Mouse (Mus musculus) limb, embryonic 15.5 days (tissue): ENCODE data around the gene Rabif. TPM values are rescaled to one million over a fixed set of nuclear protein-coding genes. Genes with fewer than 3 reads are reported as not detected.
"Not testable (repeated sequence)": the region's sequence is repeated elsewhere in the genome, so short reads cannot be mapped to it uniquely, and the experiment has no call there.

Experiments used
- ATAC-seq: fragments of 200-750 bp; cut with Nextera tagmentation; 2 replicates; pipeline ENCODE4 v1.8.0; 2017; ENCODE audit warnings: low read depth, moderate TSS enrichment; ENCODE audit not compliant: insufficient number of reproducible peaks, low FRiP score, low TSS enrichment
- H3K27ac ChIP-seq: fragments of 300-500 bp; sonication (generic); 2 replicates; pipeline ENCODE4 v1.5.1; 2015; ENCODE audit warnings: moderate library complexity, mild to moderate bottlenecking, inconsistent platforms
- H3K27me3 ChIP-seq: fragments of 300-500 bp; sonication (generic); 2 replicates; pipeline ENCODE4 v1.6.1; 2015; ENCODE audit warnings: inconsistent platforms
- H3K36me3 ChIP-seq: fragments of 300-500 bp; sonication (generic); 2 replicates; pipeline ENCODE4 v1.6.1; 2015; ENCODE audit warnings: inconsistent platforms
- H3K4me1 ChIP-seq: fragments of 300-500 bp; sonication (generic); 2 replicates; pipeline ENCODE4 v1.6.1; 2015; ENCODE audit warnings: inconsistent platforms
- H3K4me2 ChIP-seq: fragments of 300-500 bp; sonication (generic); 2 replicates; pipeline ENCODE4 v1.6.1; 2015; ENCODE audit warnings: mild to moderate bottlenecking, inconsistent platforms
- H3K4me3 ChIP-seq: fragments of 300-500 bp; sonication (generic); 2 replicates; pipeline ENCODE4 v1.5.1; 2015; ENCODE audit warnings: mild to moderate bottlenecking, inconsistent platforms
- H3K9ac ChIP-seq: fragments of 300-500 bp; sonication (generic); 2 replicates; pipeline ENCODE4 v1.6.1; 2015; ENCODE audit warnings: inconsistent platforms
- H3K9me3 ChIP-seq: fragments of 300-500 bp; sonication (generic); 2 replicates; pipeline ENCODE4 v1.6.1; 2016; ENCODE audit warnings: inconsistent platforms
- WGBS: fragments of 180-500 bp; shearing (Covaris S2); methylation state at CpG from one replicate; pipeline ENCODE4 v1.1.7; 2015; 5-methylcytosine and 5-hydroxymethylcytosine counted together
- polyA plus RNA-seq: library from polyadenylated mRNA; unstranded; fragments of >200 nt; fragmentation: Nextera tagmentation; extraction: Ambion mirVana; gene quantifications from 2 replicates; pipeline ENCODE4 v1.2.1, GENCODE M21; 2015

Rabif gene
- polyA plus RNA-seq, 1 experiment from 2014 or later: 43.6 TPM

- H3K4me1 ChIP-seq: no peaks in the 10 kb centered on the region
- no peak overlapping the region for H3K4me3 ChIP-seq
- no peaks in the 10 kb centered on the region for H3K27me3 ChIP-seq
- H3K4me2 ChIP-seq: no peak overlapping the region
- WGBS: 86% methylated on average over 6 of the region's 6 CpGs
- H3K9me3 ChIP-seq: no peaks in the 10 kb centered on the region
- H3K36me3 ChIP-seq: no peaks in the 10 kb centered on the region
- H3K27ac ChIP-seq: no peak overlapping the region
- ATAC-seq: no peak
- H3K9ac ChIP-seq: no peak overlapping the region
These were observed 36.2 kb downstream of the Rabif start for GRCm38 (mm10) chr1:134530618-134531017.

- H3K9me3 ChIP-seq, H3K36me3 ChIP-seq, H3K27me3 ChIP-seq, H3K9ac ChIP-seq, H3K4me3 ChIP-seq, H3K4me2 ChIP-seq, H3K27ac ChIP-seq, ATAC-seq, H3K4me1 ChIP-seq: not testable (repeated sequence)
- 86% methylated on average over 10 of the region's 10 CpGs for WGBS
These were observed 39.3 kb downstream of the Rabif start for GRCm38 (mm10) chr1:134533710-134534109.

- Histone ChIP-seq H3K4me1 (no peaks in the 10 kb centered on the region), H3K27me3 (no peaks in the 10 kb centered on the region), H3K4me2 (no peak overlapping the region), H3K27ac (no peak overlapping the region), H3K36me3 (no peaks in the 10 kb centered on the region), H3K9ac (no peak overlapping the region), H3K9me3 (no peaks in the 10 kb centered on the region), H3K4me3 (no peak overlapping the region)
- 97% methylated on average over 1 of the region's 1 CpGs for WGBS
- ATAC-seq: no peak
These were observed 40.6 kb downstream of the Rabif start for GRCm38 (mm10) chr1:134535054-134535453.

- Histone ChIP-seq H3K9ac (no peak overlapping the region), H3K9me3 (no peaks in the 10 kb centered on the region), H3K27me3 (no peaks in the 10 kb centered on the region), H3K4me3 (no peak overlapping the region), H3K27ac (no peak overlapping the region), H3K4me2 (no peak overlapping the region), H3K4me1 (no peaks in the 10 kb centered on the region), H3K36me3 (no peaks in the 10 kb centered on the region)
- WGBS: 69% methylated on average over 3 of the region's 3 CpGs
- no peak for ATAC-seq
These were observed 41.1 kb downstream of the Rabif start for GRCm38 (mm10) chr1:134535513-134535912.

GRCm38 (mm10) chr1:134540610-134541009 lies 46.2 kb downstream of the Rabif start:
- 68% methylated on average over 10 of the region's 10 CpGs for WGBS
- no peaks in the 10 kb centered on the region for H3K27me3 ChIP-seq
- H3K9me3 ChIP-seq: 0 out of 2 replicates have a peak, but pooled peaks cover 4% of the 10 kb centered on the region
- H3K9ac ChIP-seq: no peak overlapping the region
- H3K4me3 ChIP-seq: no peak overlapping the region
- H3K27ac ChIP-seq: no peak overlapping the region
- ATAC-seq: no peak
- no peaks in the 10 kb centered on the region for H3K36me3 ChIP-seq
- no peaks in the 10 kb centered on the region for H3K4me1 ChIP-seq
- H3K4me2 ChIP-seq: no peak overlapping the region

- no peak for ATAC-seq
- WGBS: 51% methylated on average over 4 of the region's 4 CpGs
- 0 out of 2 replicates have a peak, but pooled peaks cover 4% of the 10 kb centered on the region for H3K9me3 ChIP-seq
- H3K27me3 ChIP-seq: no peaks in the 10 kb centered on the region
- H3K36me3 ChIP-seq: no peaks in the 10 kb centered on the region
- H3K4me2 ChIP-seq: no peak overlapping the region
- H3K4me3 ChIP-seq: no peak overlapping the region
- H3K4me1 ChIP-seq: no peaks in the 10 kb centered on the region
- no peak overlapping the region for H3K27ac ChIP-seq
- no peak overlapping the region for H3K9ac ChIP-seq
These were observed 53.8 kb downstream of the Rabif start for GRCm38 (mm10) chr1:134548231-134548630.

- ATAC-seq: no peak
- Histone ChIP-seq H3K27me3 (no peaks in the 10 kb centered on the region), H3K9me3 (0 out of 2 replicates have a peak, but pooled peaks cover 4% of the 10 kb centered on the region), H3K4me2 (no peak within 1 kb of the TSS), H3K4me3 (no peak within 1 kb of the TSS), H3K36me3 (no peaks in the 10 kb centered on the region), H3K27ac (no peak within 1 kb of the TSS), H3K9ac (no peak within 1 kb of the TSS), H3K4me1 (no peaks in the 10 kb centered on the region)
- 46% methylated on average over 7 of the region's 7 CpGs for WGBS
These were observed 55.2 kb downstream of the Rabif start, which contains the start of gene Mgat4e for GRCm38 (mm10) chr1:134549632-134550132. Gene Mgat4e (minus strand): TSS chr1:134549682.

GRCm38 (mm10) chr1:134551869-134552268 lies 57.4 kb downstream of the Rabif start:
- Histone ChIP-seq H3K9ac (no peak overlapping the region), H3K9me3 (no peaks in the 10 kb centered on the region), H3K27me3 (no peaks in the 10 kb centered on the region), H3K4me3 (no peak overlapping the region), H3K4me1 (peaks cover 12% of the 10 kb centered on the region), H3K36me3 (no peaks in the 10 kb centered on the region), H3K27ac (no peak overlapping the region), H3K4me2 (no peak overlapping the region)
- 77% methylated on average over 3 of the region's 3 CpGs for WGBS
- ATAC-seq: no peak

- Histone ChIP-seq H3K27ac (no peak overlapping the region), H3K27me3 (no peaks in the 10 kb centered on the region), H3K9me3 (no peaks in the 10 kb centered on the region), H3K4me1 (peaks cover 16% of the 10 kb centered on the region), H3K4me2 (no peak overlapping the region), H3K36me3 (no peaks in the 10 kb centered on the region), H3K9ac (no peak overlapping the region), H3K4me3 (no peak overlapping the region)
- ATAC-seq: no peak
- 57% methylated on average over 3 of the region's 3 CpGs for WGBS
These were observed 57.9 kb downstream of the Rabif start for GRCm38 (mm10) chr1:134552396-134552795.

GRCm38 (mm10) chr1:134555240-134555870 lies 60.9 kb downstream of the Rabif start:
- Histone ChIP-seq H3K9ac (no peak overlapping the region), H3K4me1 (peaks cover 16% of the 10 kb centered on the region), H3K4me3 (peak overlapping the region; percentile 68), H3K9me3 (no peaks in the 10 kb centered on the region), H3K4me2 (peak overlapping the region; percentile 84), H3K36me3 (no peaks in the 10 kb centered on the region), H3K27me3 (no peaks in the 10 kb centered on the region), H3K27ac (peak overlapping the region; percentile 97)
- no peak; the same call in 1 of the 2 replicates for ATAC-seq
- 23% methylated on average over 13 of the region's 13 CpGs for WGBS

- Histone ChIP-seq H3K27ac (peak overlapping the region; percentile 97), H3K4me1 (peaks cover 16% of the 10 kb centered on the region), H3K4me3 (peak overlapping the region; percentile 68), H3K36me3 (no peaks in the 10 kb centered on the region), H3K27me3 (no peaks in the 10 kb centered on the region), H3K4me2 (peak overlapping the region; percentile 84), H3K9ac (peak overlapping the region; percentile 80), H3K9me3 (no peaks in the 10 kb centered on the region)
- under 1% methylated on average over 46 of the region's 46 CpGs for WGBS
- peak; percentile 56 for ATAC-seq
These were observed 61.6 kb downstream of the Rabif start for GRCm38 (mm10) chr1:134555871-134556670.

GRCm38 (mm10) chr1:134556671-134557218 lies 62.3 kb downstream of the Rabif start:
- Histone ChIP-seq H3K27me3 (no peaks in the 10 kb centered on the region), H3K4me1 (peaks cover 18% of the 10 kb centered on the region), H3K36me3 (no peaks in the 10 kb centered on the region), H3K27ac (peak overlapping the region; percentile 97), H3K9me3 (no peaks in the 10 kb centered on the region), H3K4me3 (peak overlapping the region; percentile 68), H3K9ac (peak overlapping the region; percentile 80), H3K4me2 (peak overlapping the region; percentile 84)
- under 1% methylated on average over 35 of the region's 35 CpGs for WGBS
- peak; percentile 92 for ATAC-seq
